Mouse (Mus musculus): Measurements from ENCODE around the gene Slc15a3. TPM values are rescaled to one million over a fixed set of nuclear protein-coding genes. Genes with fewer than 3 reads are reported as not detected.

Slc15a3 gene
- total RNA-seq, 4 experiments from 2014 or later: 1.1 to 19.4 (median 6.8) TPM

Other genes with a start within 250 kb of the Slc15a3 start
- gene Ddb1, start 234.4 kb upstream of the Slc15a3 start, total RNA-seq (2022): 100 to 1,000 TPM; 191 to 201 (median 197) TPM
- gene Tkfc, start 234.1 kb upstream of the Slc15a3 start, total RNA-seq (2022): 10 to 100 TPM; 15.3 to 21.4 (median 19.9) TPM
- gene Vwce, start 205.5 kb upstream of the Slc15a3 start, total RNA-seq (2022): under 1 TPM; 0.64 to 0.96 (median 0.86) TPM
- not detected for gene Pga5, start 161.7 kb upstream of the Slc15a3 start, total RNA-seq (2022)
- 10 to 100 TPM; 18.0 to 22.6 (median 20.7) TPM for gene Vps37c, start 151.0 kb upstream of the Slc15a3 start, total RNA-seq (2022)
- gene Cd5, start 100.7 kb upstream of the Slc15a3 start, total RNA-seq (2022): under 1 TPM in 3 of 4 experiments, not detected in 1; 0.14 to 0.59 (median 0.58) TPM
- under 1 TPM in 3 of 4 experiments, not detected in 1; 0.16 to 0.20 (median 0.18) TPM for gene Cd6, start 9.7 kb upstream of the Slc15a3 start, total RNA-seq (2022)
- 100 to 1,000 TPM; 132 to 156 (median 148) TPM for gene Tmem132a, start 30.2 kb downstream of the Slc15a3 start, total RNA-seq (2022)
- 10 to 100 TPM; 48.5 to 57.8 (median 54.0) TPM for gene Tmem109, start 42.3 kb downstream of the Slc15a3 start, total RNA-seq (2022)
- gene Prpf19, start 55.5 kb downstream of the Slc15a3 start, total RNA-seq (2022): 100 to 1,000 TPM; 188 to 216 (median 197) TPM
- gene Zp1, start 80.9 kb downstream of the Slc15a3 start, total RNA-seq (2022): not detected
- under 1 TPM in 2 of 4 experiments, not detected in 2; 0.16 to 0.35 TPM for gene Ptgdr2, start 97.4 kb downstream of the Slc15a3 start, total RNA-seq (2022)
- gene Ccdc86, start 109.5 kb downstream of the Slc15a3 start, total RNA-seq (2022): 10 to 100 TPM in 2 of 4 experiments, 1 to 10 TPM in 2; 8.1 to 10.5 (median 9.8) TPM
- not detected for gene Ms4a10, start 134.9 kb downstream of the Slc15a3 start, total RNA-seq (2022)
- gene Ms4a15, start 153.5 kb downstream of the Slc15a3 start, total RNA-seq (2022): not detected
- gene Ms4a18, start 178.3 kb downstream of the Slc15a3 start, total RNA-seq (2022): not detected
- gene Ms4a8a, start 241.4 kb downstream of the Slc15a3 start, total RNA-seq (2022): not detected